Mouse (Mus musculus): Measurements from ENCODE around the gene Trpm2.
"Not testable (repeated sequence)": the region's sequence is repeated elsewhere in the genome, so short reads cannot be mapped to it uniquely, and the experiment has no call there.

Trpm2 gene

GRCm38 (mm10) chr10:77976458-77977150, 6.2 kb upstream of the Trpm2 start:
- no peak for DNase-seq

GRCm38 (mm10) chr10:77975653-77976052, 5.3 kb upstream of the Trpm2 start:
- no peak for DNase-seq

DNA sequence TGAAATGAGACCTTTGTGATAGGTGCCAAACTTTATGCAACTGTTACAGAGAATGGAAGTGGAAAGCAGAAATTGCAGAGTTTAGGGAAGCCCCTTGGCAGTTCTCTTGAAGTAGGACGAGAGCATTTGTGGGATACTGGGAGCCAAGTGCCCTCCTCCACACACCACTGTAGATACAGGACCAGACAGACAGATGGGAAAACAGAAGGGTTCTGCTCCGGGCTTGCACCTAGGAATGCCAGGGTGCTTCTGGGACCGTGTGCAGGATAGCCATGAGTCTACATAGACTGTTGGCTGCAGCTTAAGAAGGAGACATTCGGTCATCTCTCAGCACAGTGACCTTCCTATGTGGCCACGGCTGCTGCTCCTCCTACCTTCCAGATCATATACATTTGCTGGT, 4.4 kb upstream of the Trpm2 start:
- DNase-seq = no peak

DNA sequence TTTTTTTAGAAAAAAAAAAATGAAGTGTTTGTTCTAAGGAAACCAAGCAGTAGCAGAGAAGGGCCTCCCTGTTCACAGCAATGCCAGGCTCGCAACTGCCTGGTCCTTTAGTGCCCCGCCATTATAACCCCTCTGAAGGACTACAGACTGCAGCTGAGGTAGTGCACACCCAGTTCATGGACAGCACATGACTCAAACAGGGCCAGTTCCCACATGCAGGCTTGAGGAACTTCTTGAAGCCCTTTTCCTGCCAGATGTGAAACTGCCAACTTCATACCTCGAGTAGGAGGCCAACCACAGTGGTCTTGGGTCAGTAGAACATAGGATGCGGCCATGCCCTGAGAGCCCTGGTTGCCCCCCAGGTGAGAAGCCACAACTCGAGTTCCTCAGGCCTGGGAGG, 4.0 kb upstream of the Trpm2 start:
- no peak for DNase-seq

DNA sequence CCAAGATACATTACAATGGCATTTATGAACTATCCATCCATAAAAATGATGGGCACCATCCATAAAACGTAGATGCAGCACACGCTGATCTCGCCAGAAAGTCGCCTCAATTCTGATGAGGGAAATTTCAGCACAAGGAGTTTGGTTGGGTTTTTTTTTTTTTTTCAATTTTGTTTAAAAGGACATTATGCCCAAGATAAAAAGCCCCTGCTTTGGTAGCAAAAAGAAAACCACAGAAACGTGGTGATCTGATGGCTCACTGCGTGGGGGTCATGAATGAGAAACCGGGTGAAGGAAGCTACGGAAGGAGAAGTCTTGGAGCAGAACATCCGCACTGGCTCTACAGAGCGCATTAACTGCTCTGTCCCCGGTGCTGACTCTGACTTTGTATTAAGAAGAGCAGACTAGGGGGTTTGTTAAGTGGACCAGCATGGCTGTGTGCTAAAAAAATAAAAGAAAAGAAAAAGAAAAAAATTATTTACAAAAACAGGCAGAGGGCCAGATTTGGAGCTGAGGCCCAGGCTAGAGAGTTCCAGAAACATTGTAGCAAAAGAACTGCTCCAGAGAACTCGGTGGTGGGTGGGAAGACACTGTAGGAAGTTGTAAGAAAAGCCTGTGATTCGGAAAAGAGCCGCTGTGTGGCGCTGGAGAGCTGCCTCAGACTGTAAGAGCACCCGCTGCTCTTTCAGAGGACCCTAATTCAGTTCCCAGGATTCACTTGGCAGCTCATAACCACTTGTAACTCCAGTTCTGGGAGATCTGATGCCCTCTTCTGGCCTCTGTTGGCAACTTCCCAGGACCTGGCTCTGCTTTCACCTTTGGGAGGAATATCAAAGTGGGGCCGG, 1.6 kb upstream of the Trpm2 start:
- peak in 1 of 2 experiments; percentile 43 for DNase-seq

DNA sequence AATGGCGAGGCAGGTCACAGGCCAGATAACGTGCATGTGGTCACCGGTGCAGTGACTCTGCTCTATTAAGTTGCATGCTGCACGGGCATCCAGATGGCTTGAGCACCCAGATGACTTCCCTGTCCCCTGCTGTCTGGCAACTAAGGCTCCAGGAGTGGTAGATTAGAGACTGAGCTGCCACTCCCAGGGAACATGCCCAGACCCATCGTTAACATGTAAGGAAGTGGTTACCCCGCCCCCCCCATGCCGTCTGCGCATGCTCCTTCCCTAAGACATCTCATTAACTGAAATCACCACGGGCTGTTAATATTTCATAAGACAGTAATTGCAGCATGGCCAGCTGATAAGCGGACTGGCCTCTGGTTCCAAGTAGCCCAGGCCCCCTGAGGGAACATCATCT, 828 bp upstream of the Trpm2 start:
- peak in 1 of 2 experiments; percentile 19 for DNase-seq

DNA sequence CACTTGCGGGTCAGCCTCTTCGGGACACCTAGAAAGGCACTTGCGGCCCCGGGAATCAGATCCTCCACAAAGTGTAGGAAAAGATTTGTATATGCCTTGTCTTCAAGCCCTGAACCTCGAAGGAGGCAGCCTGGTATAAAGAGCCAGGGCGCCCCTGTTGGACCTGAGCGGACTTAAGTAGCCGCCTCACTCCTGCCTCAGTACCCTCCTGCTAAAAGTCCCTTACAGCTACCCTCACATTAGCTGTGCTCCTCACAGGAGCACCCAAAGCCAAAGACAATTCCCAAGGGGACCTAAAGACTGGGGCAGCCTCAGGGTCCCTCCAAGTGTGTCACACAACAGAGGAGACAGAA, 414 bp downstream of the Trpm2 start:
- DNase-seq = no peak

GRCm38 (mm10) chr10:77969274-77969972, 940 bp downstream of the Trpm2 start:
- DNase-seq = peak in 1 of 2 experiments; percentile 58

DNA sequence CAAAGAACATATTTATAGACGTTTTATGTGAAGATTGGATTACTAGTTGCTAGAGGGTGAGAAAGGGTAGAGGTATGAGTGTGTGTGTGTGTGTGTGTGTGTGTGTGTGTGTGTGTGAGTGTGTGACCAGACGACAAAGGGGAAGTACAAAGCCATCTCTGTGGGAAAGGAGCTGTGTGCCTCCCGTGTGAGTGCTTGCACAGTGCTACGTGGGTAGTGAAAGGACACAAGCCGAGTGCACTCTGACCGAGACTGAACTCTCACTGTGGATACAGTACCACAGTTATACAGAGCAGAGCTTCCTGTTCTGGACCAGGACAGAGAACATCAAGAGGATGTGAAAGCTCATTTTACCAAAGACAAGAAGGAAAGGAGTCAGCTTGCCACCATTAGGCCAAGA, 6.4 kb downstream of the Trpm2 start:
- no peak for DNase-seq

- no peak for DNase-seq
Measured at GRCm38 (mm10) chr10:77962725-77963124, 7.6 kb downstream of the Trpm2 start.

GRCm38 (mm10) chr10:77950468-77950867, 19.9 kb downstream of the Trpm2 start:
- not testable (repeated sequence) for DNase-seq

DNA sequence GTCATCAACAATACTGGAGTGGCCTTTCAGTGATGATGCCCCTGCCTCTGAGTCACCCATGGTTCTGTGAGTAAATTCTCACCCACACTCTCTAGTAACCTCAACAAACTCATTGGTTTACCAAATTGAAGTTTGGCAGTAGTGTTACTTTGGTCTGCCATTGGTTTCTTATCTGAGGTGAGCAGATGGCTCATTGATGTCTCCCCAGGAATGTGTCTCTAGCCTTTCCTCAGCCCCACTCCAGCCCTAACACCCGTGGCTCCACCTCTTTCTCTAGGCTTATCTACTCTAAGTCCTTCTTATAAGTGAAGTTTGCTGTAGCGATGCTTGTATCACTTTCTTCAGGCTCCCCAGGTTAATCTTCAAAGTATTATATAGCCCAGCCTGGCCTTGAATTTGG, 30.7 kb downstream of the Trpm2 start:
- DNase-seq = no peak

DNA sequence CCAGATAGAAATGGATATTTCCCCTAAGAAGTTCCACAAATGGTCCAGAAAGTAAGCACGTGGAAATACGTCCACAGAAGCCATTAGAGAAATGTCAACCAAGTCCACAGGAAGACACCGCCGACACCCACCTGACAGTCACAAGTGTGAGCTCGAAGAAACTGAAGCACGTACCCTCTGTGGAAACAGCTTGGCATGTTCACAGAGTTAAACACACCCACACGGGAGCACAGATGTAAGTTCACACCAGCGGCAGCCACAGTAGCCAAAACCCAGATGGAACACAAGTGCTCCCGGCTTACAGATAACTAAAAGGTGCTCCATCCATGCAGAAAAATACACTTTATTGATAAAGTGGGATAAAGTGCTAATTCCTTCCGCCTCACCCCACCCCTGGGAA, 43.0 kb downstream of the Trpm2 start:
- DNase-seq = no peak

GRCm38 (mm10) chr10:77926140-77926539, 44.2 kb downstream of the Trpm2 start:
- DNase-seq = peak; percentile 21 to 80

GRCm38 (mm10) chr10:77922681-77923080, 47.7 kb downstream of the Trpm2 start:
- DNase-seq = no peak

GRCm38 (mm10) chr10:77921009-77921408, 49.4 kb downstream of the Trpm2 start:
- no peak for DNase-seq

DNA sequence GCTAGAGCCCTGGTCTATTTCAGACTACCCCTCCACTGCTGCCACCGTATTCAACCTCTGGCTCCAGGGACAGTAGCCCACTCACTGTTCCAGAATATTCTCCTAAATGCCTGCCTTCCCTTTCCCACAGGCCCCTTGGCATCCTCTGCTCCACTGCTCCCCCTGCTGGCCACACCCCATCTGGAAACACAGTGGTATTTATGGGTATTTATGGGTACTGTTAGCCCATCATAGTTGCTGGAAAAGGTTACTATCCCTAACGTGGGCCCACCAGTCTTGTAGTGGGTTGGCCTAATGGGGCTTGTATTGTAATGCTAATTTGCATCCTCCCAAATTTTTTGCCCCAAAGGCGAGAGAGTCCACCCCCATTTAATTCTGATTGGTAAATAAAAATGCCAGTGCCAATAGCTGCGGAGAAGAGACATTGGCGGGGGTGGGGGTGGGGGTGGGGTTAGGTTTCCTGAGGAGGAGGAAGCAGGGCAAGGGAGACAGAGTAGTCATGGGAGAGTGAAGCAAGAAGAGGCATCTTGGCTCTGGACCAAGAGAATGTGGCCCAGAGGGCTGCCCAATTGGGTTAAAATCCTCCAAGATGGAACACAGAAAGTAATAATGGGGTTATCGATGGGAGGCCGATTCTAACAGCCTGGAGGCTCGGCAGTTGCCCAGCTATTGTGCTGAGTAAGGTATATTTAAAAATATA, 53.6 kb downstream of the Trpm2 start:
- peak; percentile 46 to 90 for DNase-seq

- no peak for DNase-seq
Measured at GRCm38 (mm10) chr10:77913292-77913691, 57.1 kb downstream of the Trpm2 start.

DNA sequence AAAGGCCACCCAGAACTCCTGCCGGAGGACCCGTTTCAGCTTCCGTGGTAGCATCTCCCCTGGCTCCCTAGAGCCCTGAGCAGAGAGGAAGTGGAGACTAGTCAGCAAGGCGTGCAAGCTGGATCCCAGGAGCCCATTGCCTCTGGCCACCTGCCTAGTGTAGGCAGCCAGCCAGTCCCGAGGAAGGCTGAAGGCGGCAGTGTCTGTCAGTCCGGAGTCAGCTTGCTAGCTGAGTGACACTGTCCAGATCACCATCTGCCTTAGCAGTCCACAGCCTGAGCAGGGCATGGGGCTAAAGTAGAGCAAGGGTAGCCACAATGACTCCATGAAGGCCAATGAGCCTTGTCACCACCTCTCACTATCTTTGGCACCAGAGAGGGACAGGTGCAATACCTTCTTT, 57.8 kb downstream of the Trpm2 start:
- no peak for DNase-seq

- peak; percentile 29 to 74 for DNase-seq
Measured at GRCm38 (mm10) chr10:77902894-77903715, 67.3 kb downstream of the Trpm2 start.

GRCm38 (mm10) chr10:77902211-77902893, 68.0 kb downstream of the Trpm2 start, which contains the start of gene Lrrc3:
TSS of gene Lrrc3 (minus strand) at chr10:77902536.
- peak; percentile 49 to 83 for DNase-seq

GRCm38 (mm10) chr10:77901871-77902210, 68.5 kb downstream of the Trpm2 start:
- DNase-seq = peak; percentile 14 to 61

Measured in kidney, postnatal 36 days (tissue).